Mouse (Mus musculus) frontal cortex, postnatal 14 days (tissue): Measurements from ENCODE around the gene Ing3.

Experiments
- DNase-seq, 2 experiments: peaks; one replicate each; pipeline ENCODE4 v3.0.0; 2022; ENCODE audit warnings: low spot score in 2 of 2

Gene Ing3

DNA sequence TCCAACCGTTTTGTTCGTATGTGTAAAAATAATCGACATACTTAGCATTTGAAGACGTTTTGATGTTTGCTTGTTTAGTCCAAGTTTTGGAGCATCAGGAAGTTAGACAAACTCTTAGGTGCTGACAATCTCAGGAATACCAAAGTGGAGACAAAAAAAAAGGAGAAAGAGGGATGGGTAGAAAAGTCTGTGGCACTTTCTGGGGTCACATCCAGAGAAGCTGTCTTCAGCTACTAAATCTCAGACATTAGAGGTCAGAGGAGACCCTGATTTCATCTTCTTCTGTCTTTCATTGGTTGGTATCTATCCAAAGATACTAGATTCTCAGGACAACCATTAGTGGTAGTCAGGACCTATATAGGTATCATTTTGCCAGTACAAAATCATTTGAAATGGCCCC lies 41.8 kb downstream of the Ing3 start:
- DNase-seq = no peak

DNA sequence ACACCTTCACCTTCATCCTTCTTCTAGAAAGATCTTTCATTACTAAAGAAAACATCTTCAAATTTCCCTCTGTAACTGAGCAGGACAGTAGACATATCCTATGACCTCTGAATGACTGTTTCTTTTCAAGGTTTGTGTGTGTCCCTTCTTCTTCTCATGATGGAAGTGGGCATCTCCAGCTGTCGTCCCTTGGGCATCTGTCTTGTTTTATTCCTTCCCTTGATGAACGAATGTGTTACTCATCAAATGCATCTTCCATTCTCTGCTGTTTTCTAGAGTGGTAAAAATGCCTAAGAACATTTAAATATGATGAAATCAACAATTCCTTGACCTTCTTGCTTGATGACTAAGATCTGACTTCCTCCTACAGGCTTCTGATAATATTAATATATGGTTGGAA lies 43.7 kb downstream of the Ing3 start:
- DNase-seq = no peak

DNA sequence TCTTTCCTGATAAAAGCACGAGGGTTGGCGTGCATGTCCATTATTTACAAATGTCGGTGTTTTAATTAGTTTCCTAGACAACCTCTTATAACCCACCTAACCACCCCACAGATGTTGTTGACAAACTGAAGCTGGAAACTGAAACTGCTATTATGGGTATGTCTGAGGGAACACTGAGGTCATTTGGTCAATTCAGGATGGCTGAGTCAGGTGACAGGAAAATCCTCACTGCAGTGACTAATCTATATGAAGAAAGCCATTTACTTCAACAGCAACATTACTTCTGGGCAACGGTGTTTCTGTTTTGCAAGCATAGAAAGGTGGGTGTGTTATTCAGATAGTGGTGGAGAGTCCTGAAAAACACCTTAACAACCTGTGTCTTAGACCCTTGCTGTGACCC lies 48.8 kb downstream of the Ing3 start:
- no peak for DNase-seq

DNA sequence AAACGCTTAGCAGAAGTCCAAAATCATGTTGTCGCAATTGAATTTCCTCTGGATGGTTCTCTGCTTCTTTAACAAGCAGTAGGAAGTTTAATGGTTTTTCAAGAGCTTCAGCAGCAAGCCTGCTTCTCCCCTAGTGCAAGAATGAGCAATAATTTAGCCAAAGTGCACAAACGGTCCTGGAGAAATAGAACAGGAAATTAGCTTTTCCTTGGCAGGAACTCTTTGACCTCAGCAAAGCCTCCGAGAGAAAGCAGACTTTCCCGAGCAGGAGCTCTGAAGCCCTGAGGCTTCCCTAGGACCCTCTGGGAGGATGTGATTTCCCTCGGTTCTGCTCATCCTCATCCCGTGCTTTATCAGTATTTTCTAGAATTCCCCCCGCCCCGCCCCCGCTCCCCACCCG lies 49.7 kb downstream of the Ing3 start:
- DNase-seq = no peak

DNA sequence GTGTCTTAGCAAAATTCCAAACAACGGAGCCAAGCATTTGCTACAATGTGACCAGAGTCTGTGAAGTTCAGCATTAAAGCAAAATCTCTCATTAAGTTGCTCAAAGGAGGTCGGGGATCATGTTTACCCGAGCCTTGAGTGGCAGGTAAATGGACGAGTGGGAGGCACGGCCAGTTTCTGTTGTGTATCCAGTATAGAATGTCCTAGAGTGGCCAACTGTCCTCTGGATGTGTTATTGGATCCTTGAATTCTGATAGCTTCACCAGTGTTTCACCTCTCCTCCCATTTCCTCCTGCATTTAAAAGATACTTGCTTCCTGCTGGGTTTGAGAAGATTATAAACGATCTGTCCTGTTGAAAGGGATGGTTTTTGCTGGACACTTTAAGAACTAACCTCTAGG lies 50.7 kb downstream of the Ing3 start:
- DNase-seq = no peak

DNA sequence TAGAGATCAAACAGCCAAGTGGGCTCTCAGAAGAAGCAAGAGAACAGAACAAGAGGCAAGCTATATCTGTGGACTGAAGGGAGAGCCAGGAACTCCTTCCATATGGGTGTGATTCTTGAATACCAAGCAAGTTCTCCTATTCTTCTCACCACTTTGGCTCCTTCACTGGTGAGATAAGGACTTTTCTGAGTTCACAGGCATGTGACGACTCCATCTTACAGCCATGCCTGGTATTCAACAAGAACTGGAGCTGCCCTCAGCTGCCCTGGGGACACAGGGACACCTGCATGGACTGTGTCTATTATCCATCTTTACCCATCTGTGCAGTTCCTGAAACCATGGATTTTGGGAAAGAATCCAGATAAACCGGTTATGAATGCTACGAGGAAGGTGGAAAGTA lies 51.5 kb downstream of the Ing3 start:
- no peak for DNase-seq

DNA sequence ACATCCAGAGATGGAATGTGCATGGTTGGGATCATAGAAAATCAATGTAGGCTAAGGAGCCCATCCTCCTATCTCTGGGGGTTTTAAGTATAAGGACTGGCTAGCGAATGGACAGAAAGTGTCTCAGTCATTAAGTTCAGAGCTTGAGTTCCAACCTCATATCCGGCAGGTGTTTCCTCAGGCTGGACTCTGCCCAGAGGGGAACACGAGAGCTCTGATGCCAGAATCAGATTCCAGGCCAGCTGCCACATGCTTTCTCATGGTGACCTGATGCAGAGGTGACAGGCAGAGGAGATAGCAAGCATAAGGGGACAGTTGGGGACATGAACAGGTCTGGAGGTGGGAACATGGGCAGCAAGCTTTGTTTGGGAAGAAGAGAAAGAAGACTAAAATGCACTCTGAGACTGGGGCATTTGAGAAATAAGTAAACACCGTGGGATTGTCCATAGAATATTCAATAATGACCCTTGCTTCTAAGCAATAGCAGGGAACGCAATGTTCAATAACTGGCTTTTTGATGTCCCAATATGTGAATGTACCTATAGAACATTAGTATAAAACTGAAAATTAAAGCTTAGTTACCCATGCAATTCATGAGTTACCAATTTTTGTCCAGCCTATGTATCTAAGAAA lies 52.0 kb downstream of the Ing3 start:
- no peak for DNase-seq

DNA sequence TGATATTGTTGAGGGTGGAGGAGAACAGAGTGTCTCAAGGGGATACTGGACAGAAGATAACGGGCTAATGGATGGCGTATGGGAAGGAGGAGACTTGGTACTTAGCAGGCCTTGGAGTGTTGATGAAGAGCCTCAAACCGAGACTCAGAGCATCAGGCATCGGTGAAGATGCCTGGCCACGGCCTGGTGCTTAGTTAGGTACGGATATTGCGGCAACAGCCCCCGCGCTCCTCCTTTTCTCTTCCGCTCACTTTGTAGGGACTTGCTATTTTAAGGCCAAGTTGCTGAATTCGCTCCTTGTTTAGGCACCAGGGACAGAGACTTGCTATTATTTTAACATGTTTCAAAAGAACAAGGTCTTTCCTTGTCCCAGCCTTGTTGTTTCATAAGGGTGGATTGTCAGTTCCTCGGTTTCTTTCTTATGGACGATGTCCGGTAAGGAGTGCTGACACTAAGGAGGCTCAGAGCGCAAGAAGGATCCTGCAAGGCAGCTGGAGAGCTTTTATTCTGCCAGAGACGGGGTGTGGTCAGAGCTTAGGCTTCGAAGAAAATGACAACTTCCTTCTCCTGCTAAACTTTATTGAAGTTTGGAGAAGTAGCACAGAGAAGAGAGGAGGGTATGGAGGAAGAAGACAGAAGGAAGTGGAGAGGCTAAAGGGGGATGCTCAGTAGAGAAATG lies 53.3 kb downstream of the Ing3 start:
- no peak for DNase-seq

DNA sequence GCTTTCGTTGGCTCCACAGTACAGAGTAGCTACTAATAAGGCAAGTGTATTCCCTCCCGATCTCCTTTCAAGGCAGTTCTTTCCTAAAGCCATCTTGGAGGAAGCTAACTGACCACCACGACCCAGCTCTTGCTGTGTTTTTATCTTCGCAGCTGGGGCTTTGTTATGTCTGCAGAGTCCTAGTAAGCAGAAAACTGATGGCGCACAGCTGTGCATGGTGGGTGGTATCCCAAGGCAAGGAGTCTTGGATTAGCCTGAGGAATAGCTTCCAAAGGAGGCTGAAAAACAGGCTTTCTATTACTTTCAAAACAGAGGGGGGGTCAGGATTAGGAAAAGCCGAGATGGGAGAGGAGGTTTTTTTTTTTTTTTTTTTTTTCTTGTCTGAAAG lies 53.8 kb downstream of the Ing3 start:
- DNase-seq = no peak

DNA sequence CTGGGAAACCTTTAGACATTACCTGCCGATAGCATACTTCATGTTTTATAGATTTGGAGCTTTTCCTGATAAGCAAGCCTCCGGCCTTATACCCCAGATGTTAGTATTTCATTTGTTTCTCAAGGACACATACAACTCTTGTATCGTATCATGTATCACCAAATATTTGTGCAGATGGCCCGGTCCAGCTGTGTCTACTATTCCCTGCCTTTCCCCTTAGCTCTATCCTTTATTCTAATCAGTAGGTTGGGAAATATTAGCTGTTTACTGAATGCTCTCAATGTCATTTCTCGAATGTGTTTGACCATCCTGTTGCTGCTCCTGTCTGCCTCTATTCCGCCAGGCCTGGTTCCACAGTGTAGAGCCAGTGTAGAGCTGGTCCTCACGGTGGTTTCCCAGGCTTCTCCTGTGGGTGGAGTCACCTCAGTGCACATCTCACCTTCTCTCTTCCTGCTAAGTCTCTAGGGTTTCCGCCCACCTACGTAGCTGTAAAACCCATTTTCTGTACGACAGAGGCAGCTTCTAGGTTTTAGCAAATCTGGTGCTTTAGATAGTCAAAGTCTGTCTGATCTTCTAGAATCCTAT lies 54.7 kb downstream of the Ing3 start:
- no peak for DNase-seq

DNA sequence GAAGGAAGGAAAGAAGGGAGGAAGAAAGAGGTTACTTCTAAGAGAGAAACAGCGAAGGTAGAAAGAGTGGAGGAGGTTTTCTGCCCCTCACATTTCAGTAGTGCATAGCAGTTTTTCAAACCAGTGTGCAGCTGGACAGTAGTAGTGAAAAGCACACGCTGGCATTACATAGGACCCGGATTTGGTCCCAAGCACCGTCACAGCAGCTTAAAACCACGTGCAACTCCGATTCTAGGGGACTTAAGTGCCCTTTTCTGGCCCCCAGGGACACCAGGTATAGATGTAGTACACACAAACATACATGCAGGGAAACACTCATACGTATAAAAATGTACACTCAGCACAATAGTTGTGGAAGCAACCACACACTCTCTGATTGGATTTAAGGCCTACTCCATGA lies 59.0 kb downstream of the Ing3 start:
- DNase-seq = no peak

DNA sequence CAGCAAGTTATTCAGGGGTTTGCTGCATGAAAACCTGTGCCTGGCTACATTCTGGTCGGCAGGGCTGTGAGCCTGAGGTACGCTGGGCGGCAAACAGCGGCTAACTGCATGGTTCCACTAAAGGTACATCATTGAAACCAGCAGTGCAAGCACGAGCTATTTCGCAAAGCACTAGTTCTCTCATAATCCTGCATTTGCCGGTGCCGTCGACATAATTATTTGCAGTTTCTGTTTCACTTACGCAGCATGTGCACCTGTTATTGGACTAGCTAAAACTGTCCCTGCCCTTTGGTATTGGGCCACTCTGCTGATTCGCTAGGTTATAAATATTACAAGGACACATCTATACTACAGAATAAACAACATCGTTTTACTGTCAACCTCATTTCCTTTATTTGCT lies 60.9 kb downstream of the Ing3 start:
- DNase-seq = no peak

DNA sequence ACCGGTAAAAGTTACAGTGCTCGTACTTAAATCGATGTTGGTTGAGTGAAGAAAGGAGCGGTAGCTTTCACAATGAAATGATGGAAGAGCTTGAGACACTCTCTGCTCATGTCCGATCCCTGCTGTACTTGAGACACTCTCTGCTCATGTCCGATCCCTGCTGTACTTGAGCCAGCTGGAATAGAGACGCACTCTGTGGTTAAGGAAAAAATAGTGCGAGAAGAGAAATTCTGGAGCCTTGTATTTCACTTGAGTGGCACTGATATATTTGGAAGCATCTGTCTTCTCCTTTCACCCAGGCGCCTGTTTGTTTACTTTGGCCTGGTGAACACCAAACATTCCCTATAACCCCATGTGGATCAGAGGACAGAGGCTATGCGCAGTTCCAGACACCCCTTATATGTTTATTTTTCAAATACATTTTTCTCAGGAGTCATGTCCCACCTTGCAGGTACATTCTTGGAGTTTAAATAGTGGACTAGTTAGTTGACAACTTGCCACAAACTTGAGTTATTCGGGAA lies 61.5 kb downstream of the Ing3 start:
- DNase-seq = no peak

DNA sequence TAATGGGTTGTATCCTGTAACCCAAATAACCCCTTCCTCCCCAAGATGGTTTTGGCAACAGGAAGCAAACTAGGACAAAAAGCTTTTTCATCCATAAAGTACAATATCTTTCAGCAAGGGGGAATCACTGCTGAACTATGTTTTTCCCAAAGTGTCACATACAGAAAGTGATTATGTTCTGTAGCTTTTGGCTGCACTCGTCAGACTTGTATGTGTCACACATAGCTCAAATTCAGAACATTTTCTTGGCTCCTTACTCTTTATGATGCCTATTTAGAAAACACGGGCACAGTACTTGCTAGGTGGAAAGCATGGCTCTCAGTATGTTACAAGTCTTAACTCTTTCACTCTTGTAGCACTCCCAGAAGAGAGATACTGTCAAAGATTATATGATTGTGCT lies 62.2 kb downstream of the Ing3 start:
- no peak for DNase-seq

DNA sequence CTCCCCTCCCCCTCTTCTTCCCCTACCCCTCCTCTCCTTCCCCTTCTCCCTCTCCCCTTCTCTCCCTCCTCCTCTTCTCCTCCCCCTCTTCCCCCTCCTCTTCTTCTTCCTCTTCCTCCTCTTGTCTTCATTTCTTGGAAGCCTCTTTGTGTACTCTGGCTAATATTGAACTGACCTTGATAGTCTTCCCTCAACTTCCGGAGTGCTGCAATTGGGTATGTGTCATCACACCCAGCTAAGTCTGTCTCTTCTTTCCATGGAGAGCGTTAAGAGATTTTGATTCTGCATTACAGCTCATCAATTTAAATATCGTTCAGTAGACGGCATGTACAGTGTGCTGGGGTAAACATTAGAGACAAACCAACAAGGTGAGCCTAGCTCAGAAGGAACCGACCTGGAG lies 62.7 kb downstream of the Ing3 start:
- no peak for DNase-seq

DNA sequence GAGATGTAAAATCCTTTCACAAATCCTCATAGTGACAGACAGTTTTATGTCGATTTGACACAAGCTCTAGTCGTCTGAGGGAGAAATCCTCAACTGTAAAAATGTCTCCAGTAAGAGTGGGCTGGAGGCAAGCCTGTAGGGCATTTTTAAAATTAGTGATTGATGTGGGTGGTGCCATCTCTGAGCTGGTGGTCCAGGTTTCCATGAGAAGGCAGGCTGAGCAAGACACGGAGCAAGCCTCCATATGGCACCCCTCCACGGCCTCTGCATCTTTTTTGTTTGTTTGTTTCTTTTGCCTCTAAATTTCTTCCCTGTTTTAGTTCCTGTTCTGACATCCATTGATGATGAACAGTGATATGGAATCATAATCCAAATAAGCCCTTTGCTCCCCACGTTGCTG lies 63.1 kb downstream of the Ing3 start:
- DNase-seq = no peak

DNA sequence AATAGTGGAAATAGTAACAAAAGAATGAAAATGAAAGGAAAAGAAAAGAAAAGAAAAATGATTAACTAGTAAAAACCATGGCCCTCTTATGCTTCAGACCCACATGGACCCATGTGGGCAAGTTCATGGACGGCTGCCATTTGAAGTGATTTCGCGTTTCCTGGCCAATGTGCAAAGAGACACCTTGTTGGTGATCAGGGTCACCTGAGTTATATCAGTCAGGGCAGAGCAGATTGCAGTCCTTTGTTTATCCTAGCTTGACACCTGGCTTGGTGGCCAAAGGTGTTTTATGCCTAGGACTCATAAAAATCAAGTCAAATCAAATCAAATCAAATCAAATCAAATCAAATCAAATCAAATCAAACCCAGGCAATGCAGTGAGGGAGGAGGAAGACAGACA lies 64.0 kb downstream of the Ing3 start:
- no peak for DNase-seq

DNA sequence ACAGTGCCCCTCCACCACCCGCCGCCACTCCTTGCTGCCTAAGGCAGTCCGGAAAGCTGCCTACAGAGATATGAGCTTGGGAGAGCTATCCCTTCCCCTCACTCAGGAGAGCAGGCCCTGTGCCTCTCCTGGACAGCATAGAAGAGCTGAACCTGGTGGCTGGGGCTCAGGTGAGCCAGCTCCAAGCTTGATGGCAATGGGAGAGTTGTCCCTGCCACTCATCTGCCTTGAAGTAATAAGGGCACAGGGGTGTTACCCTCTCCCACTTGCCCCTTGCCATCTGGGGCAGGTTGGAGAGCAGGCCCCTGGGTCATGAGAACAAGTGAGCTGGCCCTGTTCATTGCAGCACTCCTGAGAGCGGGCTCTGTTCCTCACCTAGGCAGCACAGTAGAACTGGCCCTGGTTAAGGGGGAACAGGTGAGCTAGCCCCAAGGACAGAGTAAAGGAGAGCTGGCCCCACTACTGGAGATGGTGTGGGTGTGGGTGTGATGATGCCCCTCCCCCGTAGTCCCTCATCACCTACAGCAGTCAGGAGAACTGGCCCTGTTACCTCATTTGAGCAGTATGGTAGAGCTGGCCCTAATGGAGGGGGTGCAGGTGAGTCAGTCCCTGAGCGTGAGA lies 65.0 kb downstream of the Ing3 start:
- DNase-seq = no peak

DNA sequence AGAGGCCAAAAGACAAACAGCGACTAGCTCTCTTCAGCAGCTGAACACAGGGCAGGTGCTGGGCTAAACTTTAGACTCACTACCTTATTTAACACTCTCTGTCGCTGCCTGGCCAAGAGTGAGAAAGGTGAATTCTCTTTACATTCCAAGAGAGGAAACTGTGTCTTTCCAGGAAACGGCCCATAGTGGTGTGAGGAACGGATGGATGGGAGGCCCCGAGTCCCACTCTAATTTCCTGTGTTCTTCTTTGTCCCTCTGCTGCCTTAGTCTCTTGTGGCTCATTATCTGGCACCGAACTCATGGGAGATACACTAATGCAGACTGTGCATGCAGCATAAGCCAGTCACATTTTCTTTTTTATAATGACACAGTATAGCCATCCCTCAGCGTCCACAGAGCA lies 68.3 kb downstream of the Ing3 start:
- DNase-seq = no peak

DNA sequence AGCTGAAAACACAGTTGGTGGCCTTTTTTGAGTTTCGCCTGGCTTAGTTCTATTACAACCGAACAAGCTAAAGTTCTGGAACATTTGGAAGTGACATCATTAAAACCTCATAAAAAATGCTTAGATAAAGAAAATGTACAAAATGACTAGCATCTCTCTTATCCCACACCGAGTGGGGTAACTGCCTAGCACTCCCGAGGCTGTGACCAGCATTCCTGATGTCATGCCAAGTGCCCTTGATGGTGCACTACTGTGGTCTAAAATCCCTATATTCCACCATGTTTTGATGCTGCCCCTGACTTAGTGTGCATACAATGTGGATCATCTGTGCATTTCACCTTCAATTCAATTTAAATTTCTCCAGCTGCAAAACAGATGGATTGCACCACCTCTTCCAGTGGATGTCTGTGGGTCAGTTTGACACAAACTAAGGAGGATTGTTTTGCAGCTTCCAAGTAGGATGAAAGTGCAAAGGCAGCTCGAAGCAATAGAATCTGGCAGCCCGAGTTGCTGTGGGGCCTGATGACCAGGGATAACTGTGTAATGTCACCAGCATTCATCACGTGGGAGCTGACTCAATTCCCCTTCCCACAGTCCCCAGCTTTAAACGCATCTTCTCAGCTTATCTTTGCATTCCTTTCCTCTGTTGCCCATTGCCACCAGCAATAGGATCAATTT lies 69.5 kb downstream of the Ing3 start:
- DNase-seq = no peak

DNA sequence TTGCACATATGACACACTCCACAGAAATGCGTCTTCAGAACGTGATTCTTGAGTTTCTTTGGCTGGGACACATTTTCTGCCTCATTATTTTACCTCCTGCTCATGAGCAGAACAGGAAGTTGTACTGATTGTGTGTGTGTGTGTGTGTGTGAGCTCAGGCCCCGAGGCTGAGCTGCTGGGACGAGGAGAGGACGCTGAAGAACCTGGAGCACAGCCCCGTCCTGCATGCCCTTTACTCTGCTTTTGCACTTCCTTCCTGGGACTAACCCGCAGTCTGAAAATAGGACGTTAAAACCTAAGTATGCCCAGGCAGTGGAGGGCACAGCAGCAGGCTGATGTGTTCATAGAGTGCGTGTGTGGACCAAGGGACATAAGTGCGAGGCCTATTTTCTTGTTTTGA lies 70.3 kb downstream of the Ing3 start:
- DNase-seq = no peak

DNA sequence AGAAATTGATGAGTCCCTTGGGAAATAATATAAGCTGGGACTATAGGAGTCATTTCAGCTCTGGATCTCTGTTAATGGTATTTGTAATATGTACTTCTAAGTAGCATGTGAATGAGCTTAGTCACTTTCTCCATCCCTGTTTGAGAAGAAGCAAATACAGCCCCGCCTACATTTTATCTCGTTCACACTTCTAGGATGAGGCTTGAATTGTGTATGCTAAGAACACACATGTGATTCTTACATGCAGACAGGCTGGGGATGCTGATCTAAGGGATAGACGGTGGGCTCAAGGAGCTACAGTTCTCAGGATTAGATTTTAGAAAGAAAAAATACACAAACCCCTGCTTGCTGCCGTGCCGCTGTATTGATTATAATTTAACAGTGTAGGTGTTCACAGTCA lies 71.3 kb downstream of the Ing3 start:
- no peak for DNase-seq
